Mouse (Mus musculus) cortical plate, adult 2 months (tissue): ENCODE data around the gene Zzz3. TPM values are rescaled to one million over a fixed set of nuclear protein-coding genes. Genes with fewer than 3 reads are reported as not detected.

Experiments
- H3K27ac ChIP-seq: fragments of 200-500 bp; 2 replicates; pipeline ENCODE4 v1.5.1; 2012; ENCODE audit warnings: low read length, control low read depth, inconsistent platforms; ENCODE audit not compliant: insufficient read depth
- H3K4me1 ChIP-seq: fragments of 200-500 bp; 2 replicates; pipeline ENCODE4 v1.6.1; 2011; ENCODE audit warnings: low read length; ENCODE audit not compliant: control insufficient read depth, insufficient read depth
- H3K4me3 ChIP-seq: fragments of 200-500 bp; 2 replicates; pipeline ENCODE4 v1.5.1; 2011; ENCODE audit warnings: mild to moderate bottlenecking, low read length, control low read depth; ENCODE audit not compliant: insufficient read depth
- CTCF ChIP-seq: fragments of 200-500 bp; IDR thresholded peaks from 2 replicates; pipeline ENCODE4 v1.5.1; 2011; ENCODE audit warnings: mild to moderate bottlenecking, control low read depth, low read length; ENCODE audit not compliant: insufficient read depth; ENCODE audit errors: extremely low read depth
- POLR2A ChIP-seq: fragments of 200-500 bp; IDR thresholded peaks from 2 replicates; pipeline ENCODE4 v1.6.1; 2011; ENCODE audit warnings: mild to moderate bottlenecking, low read length, control low read depth; ENCODE audit not compliant: insufficient read depth; ENCODE audit errors: extremely low read depth
- polyA plus RNA-seq: library from polyadenylated mRNA; depleted of rRNA; stranded (reverse); fragments of >200 nt; gene quantifications from 2 replicates; pipeline ENCODE4 v1.2.3, GENCODE M21; 2012

The Zzz3 gene
- polyA plus RNA-seq, 1 experiment = 22.9 TPM

DNA sequence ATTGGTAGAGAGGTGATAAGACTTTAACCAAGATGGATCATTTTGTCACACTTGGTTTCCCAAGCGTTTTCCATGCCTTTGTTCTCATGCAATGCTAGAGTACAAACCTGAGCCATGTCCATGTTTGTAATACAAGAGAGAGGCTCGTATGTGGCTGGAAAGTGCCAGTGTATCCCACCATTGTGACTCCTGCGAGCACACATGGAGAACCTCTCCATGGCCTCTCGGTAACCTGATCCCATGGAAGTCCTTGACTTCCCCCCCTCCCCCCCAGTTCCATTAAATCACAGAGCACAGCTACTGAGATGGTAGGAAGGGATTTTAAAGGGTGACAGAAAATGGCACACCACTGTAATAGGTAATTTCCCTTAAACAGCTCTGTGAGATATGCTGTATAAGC, 65.5 kb downstream of the Zzz3 start:
- no peak overlapping the region for H3K27ac ChIP-seq
- TF ChIP-seq CTCF (no peak), POLR2A (no peak)
- H3K4me1 ChIP-seq = peaks cover 6% of the 10 kb centered on the region
- no peak overlapping the region for H3K4me3 ChIP-seq

GRCm38 (mm10) chr3:152462038-152462547, 66.8 kb downstream of the Zzz3 start:
- TF ChIP-seq CTCF (no peak), POLR2A (no peak)
- Histone ChIP-seq H3K4me1 (peaks cover 6% of the 10 kb centered on the region), H3K4me3 (no peak overlapping the region), H3K27ac (no peak overlapping the region)

DNA sequence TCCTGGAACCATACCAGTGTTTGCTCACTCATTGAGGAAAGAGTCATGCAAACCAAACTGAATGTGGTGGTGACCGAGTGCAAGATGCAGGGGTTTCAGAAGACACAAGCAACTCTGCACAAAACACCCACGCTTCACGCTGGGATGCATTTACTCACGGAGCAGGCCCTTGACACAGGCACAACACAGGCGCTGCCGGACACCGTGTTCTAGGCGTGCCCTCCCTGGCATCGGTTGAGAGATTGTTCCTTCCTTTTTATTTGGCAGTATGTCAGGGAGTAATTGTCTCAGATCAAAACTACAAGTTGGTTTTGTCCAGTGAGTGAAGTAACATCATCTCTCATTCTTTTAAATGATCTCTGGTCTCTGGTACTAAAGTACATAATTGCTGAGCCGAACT, 67.6 kb downstream of the Zzz3 start:
- Histone ChIP-seq H3K4me1 (peaks cover 6% of the 10 kb centered on the region), H3K27ac (no peak overlapping the region), H3K4me3 (no peak overlapping the region)
- TF ChIP-seq POLR2A (no peak), CTCF (no peak)

- Histone ChIP-seq H3K4me1 (peaks cover 6% of the 10 kb centered on the region), H3K27ac (no peak overlapping the region), H3K4me3 (no peak overlapping the region)
- TF ChIP-seq POLR2A (no peak), CTCF (no peak)
Observed at GRCm38 (mm10) chr3:152464462-152464861, 69.2 kb downstream of the Zzz3 start.

- H3K4me3 ChIP-seq = no peak overlapping the region
- H3K4me1 ChIP-seq = peaks cover 6% of the 10 kb centered on the region
- TF ChIP-seq POLR2A (no peak), CTCF (no peak)
- H3K27ac ChIP-seq = no peak overlapping the region
Observed at GRCm38 (mm10) chr3:152465338-152465737, 70.1 kb downstream of the Zzz3 start.

DNA sequence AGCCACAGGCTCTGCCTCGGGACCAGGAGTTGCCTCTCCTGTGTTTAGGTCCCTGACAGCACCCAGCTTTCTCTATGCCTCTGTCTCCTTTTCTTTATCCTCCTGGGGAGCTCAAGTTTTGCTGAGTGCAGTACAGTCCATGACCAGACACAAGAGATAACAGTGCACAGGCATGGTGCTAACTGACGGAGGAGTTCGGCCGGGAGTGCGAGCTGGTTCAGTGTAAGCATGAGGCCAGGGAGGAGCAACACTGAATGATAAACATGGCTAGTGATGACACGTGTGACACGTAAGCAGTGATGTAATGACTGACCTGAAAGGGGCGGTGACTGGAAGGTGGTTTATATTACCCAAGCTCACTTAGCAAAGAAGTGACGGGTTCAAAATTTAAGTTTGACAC, 71.6 kb downstream of the Zzz3 start:
- no peak overlapping the region for H3K4me3 ChIP-seq
- peaks cover 3% of the 10 kb centered on the region for H3K4me1 ChIP-seq
- no peak for TF ChIP-seq CTCF
- no peak for TF ChIP-seq POLR2A
- H3K27ac ChIP-seq = no peak overlapping the region

DNA sequence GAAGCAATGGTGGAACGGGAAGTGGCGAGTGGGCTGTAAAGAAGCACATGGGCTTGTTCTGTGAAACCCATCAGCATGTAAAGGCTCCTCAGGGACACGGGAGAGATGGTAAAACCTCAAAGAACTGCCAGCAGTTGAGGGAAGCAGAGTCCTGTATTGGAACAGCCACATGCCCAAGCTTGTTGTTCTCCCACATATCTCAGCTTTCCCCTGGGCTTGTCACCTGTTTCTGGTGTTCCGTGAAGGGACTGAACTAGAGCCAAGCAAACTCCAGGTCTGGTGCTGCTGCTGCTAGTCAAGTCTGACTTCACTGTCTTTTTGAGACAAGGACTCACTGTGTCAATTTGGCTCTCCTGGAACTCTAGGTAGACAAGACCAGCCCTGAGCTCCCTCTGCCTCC, 72.0 kb downstream of the Zzz3 start:
- H3K27ac ChIP-seq = no peak overlapping the region
- H3K4me3 ChIP-seq = no peak overlapping the region
- H3K4me1 ChIP-seq = peaks cover under 1% of the 10 kb centered on the region
- TF ChIP-seq POLR2A (no peak), CTCF (no peak)

- TF ChIP-seq POLR2A = no peak
- H3K4me3 ChIP-seq = no peak overlapping the region
Observed at GRCm38 (mm10) chr3:152468032-152468431, 72.8 kb downstream of the Zzz3 start.

DNA sequence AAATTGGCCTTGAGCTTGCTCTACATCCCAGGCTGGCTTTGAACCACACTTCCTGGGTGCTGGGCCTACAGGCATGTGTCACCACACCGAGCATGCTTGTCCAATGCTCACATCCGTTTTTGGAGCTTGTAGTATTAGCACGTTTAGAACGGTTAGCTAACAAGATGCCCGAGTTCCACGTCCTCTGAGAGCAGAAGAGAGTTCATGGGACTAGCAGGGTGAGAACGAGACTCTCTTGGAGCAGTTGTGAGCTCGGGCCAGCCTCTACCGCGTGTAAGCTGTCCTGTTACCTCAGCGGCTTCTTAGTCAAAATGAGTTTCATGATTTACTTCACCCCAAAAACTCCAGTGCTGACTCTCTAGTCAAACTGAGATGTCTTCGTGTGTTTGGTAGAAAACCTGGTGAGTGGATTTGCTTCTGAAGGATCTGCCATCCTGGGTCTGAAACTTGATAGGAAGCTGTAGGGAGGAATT, 73.3 kb downstream of the Zzz3 start:
- Histone ChIP-seq H3K4me3 (no peak overlapping the region), H3K27ac (no peak overlapping the region), H3K4me1 (no peaks in the 10 kb centered on the region)
- TF ChIP-seq POLR2A (no peak), CTCF (no peak)

More at GRCm38 (mm10) chr3:152468032-152468431, 72.8 kb downstream of the Zzz3 start:
- Histone ChIP-seq H3K27ac (no peak overlapping the region), H3K4me1 (no peaks in the 10 kb centered on the region)

DNA sequence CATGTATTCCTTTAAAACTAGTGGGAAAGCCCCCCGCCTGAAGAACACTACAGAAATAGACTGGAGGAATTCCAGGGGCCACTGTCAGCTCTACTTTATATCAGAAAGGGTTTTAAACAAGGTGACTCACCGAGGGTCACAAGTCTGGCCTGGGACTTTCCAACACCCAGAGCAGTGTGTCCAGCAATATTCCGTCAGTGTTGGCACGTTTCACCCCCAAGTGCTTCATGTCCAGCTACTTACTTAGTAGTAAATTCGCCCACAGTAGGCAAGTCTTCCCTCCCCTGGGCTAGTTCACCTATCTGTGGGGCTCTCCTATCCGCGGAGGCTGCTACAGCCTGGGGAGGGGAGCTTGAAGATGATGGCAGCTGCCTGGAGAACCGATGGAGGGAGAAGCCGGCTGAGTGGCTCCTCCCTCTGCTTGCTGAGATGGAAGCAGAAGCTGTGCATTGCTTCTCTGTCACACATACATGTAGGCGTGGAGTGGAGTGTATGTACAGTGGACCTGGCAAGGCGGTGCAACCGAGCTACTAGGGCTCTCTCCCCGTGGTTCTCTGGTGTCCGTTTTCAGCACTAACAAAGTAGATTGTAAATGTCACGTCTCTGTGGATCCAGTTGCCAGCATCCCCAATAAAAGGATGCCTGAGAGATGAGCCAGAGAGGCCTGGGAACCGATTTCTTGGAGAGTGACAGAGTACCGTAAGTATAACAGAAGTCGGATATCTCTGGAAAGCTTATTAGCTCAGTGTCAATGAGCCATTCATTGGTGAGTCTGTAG, 74.3 kb downstream of the Zzz3 start:
- Histone ChIP-seq H3K27ac (no peak overlapping the region), H3K4me1 (no peaks in the 10 kb centered on the region), H3K4me3 (no peak overlapping the region)
- TF ChIP-seq POLR2A (no peak), CTCF (no peak)
